Mouse (Mus musculus) bone marrow macrophage, adult 2 months (primary cell): Measurements from ENCODE around the gene Tacc2.

Experiments used
- CTCF ChIP-seq: IDR thresholded peaks from 2 replicates; pipeline ENCODE4 v1.5.1; 2012; ENCODE audit warnings: low read depth, mild to moderate bottlenecking, low read length, moderate library complexity
- POLR2A ChIP-seq: IDR thresholded peaks from 2 replicates; pipeline ENCODE4 v1.6.1; 2012; ENCODE audit warnings: mild to moderate bottlenecking, low read depth, low read length, borderline replicate concordance

- TF ChIP-seq CTCF (no peak), POLR2A (no peak)
Observed at GRCm38 (mm10) chr7:130545401-130545800, 31.8 kb upstream of the Tacc2 start.
